Mouse (Mus musculus): ENCODE results near the gene Btnl2. TPM values are rescaled to one million over a fixed set of nuclear protein-coding genes. Genes with fewer than 3 reads are reported as not detected.

The Btnl2 gene
- polyA plus RNA-seq, 3 experiments from 2014 or later = not detected

DNA sequence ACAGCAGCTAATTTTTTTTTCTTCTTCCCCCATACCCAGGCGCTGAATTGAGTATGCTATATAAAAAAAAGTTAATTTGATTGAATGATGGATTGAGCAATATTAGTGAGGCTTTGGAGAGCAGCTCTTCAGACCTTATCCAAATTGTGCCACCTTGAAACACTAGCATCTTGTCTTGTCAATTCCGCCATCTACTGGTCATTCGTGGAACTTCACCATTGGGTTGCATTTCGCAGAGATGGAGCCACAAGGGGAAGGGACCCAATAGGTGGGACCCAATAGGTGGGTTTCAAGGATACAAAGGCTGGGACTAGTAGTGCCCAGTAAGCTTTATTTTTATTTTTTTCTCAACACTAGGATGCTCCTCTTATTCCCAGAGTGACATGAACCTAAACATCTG lies 5.2 kb upstream of the Btnl2 start:
- no peak for ATAC-seq

DNA sequence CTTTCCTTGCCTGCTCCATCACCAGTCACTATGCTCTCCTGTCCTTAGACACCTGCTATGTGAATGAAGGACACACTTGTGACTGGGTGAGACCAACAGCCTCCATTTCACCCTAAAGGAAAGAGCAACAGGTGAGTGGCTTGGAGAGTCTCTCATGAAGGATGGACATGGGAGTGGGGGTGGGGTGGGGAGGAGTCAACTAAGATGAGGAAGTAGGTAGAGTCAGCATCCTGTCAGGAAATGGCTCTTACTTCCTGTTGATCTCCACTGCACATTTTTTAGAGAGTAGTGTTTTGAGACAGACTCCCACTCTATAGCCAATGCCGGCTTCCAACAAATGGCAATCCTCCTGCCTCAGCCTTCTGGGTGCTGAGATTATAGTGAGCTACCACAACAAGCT lies 318 bp downstream of the Btnl2 start:
- peak; percentile 79 for ATAC-seq

GRCm38 (mm10) chr17:34362954-34363546 lies 8.4 kb downstream of the Btnl2 start:
- no peak for ATAC-seq

GRCm38 (mm10) chr17:34363676-34364310 lies 9.2 kb downstream of the Btnl2 start:
- ATAC-seq = no peak

DNA sequence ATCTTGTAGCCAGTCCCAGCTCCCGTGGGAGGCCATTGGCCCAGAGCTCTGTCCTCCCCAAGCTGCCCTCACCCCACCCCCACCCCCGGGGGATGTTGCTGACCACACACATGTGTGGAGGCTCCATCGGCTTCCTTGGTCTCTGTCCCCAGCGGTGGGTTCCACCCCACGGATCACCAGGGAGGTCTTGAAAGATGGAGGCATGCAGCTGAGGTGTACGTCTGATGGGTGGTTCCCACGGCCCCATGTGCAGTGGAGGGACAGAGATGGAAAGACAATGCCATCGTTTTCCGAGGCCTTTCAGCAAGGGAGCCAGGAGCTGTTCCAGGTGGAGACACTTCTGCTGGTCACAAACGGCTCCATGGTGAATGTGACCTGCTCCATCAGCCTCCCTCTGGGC lies 10.4 kb downstream of the Btnl2 start:
- no peak for ATAC-seq

DNA sequence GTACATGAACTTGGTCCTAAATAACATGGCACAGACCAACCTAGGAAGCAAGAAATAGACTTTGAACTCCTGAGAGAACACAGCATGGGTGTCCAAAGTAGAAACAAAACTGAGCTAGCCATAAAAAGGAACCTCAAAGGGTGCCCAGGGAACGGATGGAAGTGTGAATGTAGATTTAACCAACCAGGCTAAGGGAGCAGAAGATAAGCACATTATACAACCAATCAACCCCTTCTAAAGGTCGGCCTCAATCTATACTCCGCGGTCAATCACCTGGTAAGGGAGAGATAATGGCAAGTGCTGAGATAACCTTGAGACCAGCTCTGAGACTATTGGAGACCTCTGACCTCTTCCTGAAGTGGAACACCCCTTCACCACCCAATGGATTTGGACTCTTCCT lies 15.9 kb downstream of the Btnl2 start:
- ATAC-seq = no peak

DNA sequence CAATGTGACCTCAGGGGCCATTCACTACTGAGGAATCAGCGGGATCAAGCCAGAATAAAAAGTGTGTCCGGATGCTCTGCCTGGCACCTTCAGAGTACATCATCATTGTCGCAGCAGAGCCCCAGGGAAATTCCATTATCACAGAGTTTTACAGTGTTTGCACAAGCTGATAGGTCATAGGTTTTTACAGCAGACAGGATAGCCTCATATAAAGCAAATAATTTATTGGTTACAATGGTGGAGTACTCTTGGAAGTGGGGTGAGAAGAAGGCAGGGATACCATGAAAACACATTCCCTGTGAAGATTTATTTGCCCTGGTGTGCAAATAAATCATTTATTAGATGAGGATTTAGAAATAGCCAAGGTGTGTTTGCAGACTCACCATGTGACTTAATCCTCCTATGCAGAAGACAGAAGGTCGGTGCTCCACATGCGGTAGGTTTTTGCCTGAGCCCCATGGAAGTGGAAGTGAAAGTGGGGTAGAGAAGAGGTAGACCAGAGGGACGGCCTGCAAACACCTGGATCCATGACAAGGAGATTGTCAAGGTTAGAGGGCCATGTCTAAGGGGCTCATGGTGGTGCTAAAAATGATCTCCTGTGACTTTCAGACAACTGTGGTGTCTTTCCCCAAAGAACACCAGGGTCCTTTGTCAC lies 18.6 kb downstream of the Btnl2 start:
- ATAC-seq = no peak

DNA sequence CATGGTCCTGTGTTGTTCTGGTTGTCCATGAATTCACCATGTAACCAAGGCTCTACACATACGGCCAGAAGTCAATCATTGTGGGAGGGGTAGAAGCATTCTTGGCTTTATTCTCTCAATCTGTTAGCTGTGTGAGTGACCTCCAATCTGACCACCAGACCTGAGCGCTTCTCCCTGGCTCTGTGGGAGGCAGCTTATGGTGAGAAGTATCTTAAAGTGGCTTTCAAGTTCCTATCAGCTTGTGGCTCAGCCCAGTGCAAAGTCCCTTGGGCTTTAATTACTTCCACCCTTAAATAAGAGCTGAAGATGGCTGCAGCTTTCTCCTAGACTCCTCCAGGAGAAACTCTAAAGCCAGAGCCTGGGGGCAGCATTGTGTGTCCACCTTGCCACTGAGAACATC lies 22.2 kb downstream of the Btnl2 start, which contains the start of gene Btnl1:
Btnl1 (plus strand) TSS at position 286 of the 400 bp plus-strand sequence.
- ATAC-seq = no peak

DNA sequence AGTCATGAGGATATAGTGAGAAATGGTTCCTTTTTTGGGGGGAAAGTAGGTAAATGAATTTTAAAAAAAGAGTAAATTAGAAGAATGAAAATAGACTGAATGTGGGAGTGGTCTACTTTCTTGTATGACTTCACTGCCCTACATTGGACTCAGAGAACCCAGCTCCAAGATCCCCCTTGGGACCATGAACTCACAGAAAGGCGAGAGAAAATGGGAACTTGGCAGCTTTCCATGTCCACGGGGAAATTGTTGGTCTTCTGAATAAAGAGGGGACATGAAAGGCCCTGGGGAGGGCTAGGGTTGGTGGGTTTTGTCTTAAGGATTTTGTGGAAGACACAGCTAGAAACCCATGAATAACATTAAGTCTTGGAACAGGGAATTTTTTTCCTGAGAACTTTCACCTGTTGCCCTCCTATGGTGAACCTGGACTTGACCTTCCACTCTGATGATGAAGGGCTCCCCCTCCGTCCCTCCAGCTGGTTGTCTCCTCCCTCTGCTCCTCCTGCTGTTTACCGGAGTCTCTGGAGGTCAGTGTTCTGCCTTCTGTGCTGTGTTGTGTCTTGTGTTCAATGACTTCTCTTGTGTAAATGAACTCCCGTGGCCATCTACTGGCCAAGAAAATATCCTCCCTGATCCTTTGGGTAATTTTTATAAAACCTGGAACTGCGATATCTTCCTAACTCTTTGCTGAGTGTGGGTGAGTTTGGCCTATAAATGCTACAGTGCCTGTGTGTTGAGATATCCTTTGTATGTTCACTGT lies 23.0 kb downstream of the Btnl2 start:
- no peak for ATAC-seq

GRCm38 (mm10) chr17:34378716-34379115 lies 24.1 kb downstream of the Btnl2 start:
- ATAC-seq = no peak

DNA sequence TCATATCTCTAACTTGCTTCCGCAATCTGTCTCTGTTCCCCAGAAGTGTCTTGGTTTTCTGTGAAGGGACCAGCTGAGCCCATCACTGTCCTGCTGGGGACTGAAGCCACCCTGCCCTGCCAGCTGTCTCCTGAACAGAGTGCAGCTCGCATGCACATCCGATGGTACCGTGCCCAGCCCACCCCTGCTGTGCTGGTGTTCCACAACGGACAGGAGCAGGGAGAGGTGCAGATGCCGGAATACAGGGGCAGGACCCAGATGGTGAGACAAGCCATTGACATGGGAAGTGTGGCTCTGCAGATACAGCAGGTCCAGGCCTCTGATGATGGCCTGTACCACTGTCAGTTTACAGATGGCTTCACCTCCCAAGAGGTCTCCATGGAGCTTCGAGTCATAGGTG lies 24.8 kb downstream of the Btnl2 start:
- no peak for ATAC-seq

GRCm38 (mm10) chr17:34381876-34382275 lies 27.3 kb downstream of the Btnl2 start:
- no peak for ATAC-seq

DNA sequence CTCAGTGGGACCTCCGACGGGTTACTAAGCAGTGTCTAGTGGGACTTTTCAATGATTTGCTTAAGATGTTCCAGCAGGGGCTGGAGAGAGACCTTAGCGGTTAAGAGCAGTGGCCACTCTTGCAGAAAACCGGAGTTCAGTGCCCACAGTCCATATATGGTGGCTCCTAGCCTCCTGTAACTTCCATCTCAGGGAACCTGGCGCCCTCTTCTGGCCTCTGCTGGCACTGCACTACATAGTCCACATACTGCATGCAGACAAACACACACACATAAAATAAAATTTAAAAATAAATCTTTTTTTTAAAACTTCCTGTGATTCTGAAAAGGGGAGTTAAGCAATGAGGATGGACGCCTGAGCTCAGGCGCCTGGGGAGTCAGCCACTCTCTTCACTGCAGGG lies 28.6 kb downstream of the Btnl2 start:
- ATAC-seq = no peak

DNA sequence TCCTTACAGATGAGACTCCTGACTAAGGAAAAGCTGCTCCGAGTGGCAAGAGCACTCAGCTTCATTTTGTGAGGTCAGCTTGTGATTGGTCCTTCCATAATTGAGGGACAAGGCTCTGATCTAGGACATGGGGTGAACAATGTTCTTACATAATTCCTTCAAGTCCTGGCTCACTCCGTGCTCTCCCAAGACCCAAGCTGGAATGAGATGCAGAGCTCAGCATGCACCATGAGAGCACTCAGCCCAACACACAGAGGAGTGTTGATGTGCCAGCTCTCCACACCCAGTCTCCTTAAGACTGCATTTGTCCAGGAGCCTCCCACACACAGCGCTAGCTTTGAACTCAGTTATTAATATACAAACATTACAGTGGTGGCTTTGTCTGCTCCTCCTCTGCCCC lies 30.1 kb downstream of the Btnl2 start:
- no peak for ATAC-seq

DNA sequence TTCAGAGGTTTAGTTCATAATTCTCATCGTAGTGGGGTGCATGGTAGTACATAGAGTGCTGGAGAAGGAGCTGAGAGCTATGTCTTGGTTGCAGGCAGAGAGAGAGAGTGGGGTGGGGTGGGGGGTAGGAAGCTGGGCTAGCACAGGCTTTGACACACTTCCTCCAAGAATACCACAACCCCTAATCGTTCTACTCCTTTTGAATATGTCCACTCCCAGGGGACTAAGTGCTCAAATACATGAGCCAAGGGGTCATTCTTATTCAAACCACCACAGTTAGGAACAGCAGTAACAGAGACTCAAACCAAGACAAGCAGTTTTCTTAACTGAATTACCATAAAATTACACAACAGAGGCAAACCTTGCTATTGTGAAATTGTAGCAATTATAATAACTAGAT lies 32.0 kb downstream of the Btnl2 start:
- ATAC-seq = no peak

GRCm38 (mm10) chr17:34388513-34388912 lies 33.9 kb downstream of the Btnl2 start:
- ATAC-seq = no peak

DNA sequence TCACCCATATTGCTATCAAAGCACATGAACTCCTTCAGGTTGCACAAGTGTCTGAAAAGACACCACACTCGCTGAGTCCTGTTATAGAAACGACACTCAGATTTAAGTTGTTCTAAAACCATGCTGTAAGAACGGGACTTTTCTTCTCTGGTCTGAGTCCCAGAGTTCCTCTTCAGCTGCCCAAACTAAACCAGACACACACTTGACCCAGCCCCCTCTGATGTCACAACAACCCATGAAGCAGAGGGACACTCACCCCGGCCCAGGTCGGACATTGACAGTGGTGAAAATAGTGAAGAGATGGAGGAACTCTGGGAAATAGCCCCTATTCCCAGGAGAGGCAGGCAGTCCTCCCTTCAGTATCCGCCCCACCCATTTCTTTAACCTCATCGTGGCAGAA lies 36.9 kb downstream of the Btnl2 start:
- no peak for ATAC-seq

DNA sequence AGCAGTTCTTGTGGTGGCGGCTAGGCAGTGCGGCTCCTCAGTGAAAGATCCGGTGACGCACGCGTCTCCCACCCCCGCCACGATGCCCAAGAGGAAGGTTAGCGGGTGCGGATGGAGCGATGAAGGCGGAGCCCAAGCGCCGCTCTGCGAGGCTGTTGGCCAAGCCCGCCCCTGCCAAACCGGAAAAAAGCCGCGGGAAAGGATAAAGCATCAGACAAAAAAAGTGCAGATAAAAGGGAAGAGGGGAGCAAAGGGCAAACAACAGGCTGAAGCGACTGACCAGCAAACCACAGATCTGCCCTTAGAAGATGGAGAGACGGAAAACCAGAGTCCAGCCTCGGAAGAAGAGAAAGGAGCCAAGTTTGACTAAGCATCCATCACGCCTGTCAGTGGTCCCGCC lies 37.7 kb downstream of the Btnl2 start:
- ATAC-seq = peak; percentile 83

DNA sequence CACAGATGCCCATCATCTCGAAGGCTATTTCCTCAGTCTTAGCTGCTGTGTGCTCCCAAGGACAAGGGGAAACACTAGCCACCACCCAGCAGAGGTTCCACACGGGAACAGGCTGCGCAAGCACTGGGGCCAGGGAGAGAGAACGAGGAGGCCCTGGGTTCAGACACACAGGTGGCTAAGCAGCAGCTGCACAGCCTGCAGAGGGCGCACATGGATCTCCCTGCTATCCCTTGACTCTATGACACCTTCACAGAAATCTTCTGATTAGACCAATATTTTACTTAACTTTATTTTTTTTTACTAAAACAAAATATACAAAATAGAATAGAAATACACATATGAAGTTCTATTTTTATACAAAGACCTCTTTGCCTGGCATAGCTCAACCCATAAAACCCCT lies 42.7 kb downstream of the Btnl2 start:
- no peak for ATAC-seq

GRCm38 (mm10) chr17:34398058-34398710 lies 43.6 kb downstream of the Btnl2 start:
- peak; percentile 87 for ATAC-seq

- ATAC-seq = peak; percentile 83
Measured at GRCm38 (mm10) chr17:34398711-34399393, 44.2 kb downstream of the Btnl2 start, which contains the start of gene BC051142. Gene BC051142, plus strand, starts transcription at chr17:34398820.

DNA sequence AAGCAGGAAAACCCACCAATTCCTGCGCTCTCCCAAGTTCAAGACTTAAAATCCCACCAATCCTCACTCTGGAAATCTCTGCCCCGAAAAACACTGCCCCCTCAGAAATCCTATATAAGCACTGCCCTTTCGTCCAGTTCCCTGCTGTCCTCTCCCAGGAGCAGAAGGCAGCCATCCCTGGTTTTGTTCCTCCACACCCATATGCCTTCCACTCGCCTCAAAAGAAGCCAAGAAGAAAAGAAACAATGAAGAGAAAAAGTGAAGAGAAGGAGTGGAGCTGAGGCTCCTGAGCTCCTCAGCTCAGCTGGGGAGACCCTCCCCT lies 44.7 kb downstream of the Btnl2 start:
- ATAC-seq = no peak

Data from inflammation-experienced regulatory T-cells, adult 6 months (primary cell).